Mouse (Mus musculus) erythroblast, embryonic 14.5 days (primary cell): ENCODE data around the gene Ltbr.

Experiments
- GATA1 ChIP-seq: IDR thresholded peaks from 2 replicates; pipeline ENCODE4 v1.6.1; 2012; ENCODE audit warnings: low read length, inconsistent platforms, mixed read lengths
- TAL1 ChIP-seq: IDR thresholded peaks from 3 replicates; pipeline ENCODE4 v1.6.1; 2012; ENCODE audit warnings: low read length, inconsistent platforms, mixed read lengths

- no peak for TF ChIP-seq GATA1
- TF ChIP-seq TAL1: no peak
Observed at GRCm38 (mm10) chr6:125353221-125353620, 39.5 kb upstream of the Ltbr start.
